Mouse (Mus musculus) kidney, adult 2 months (tissue): Measurements from ENCODE around the gene Sgk1.

Source experiments
- CTCF ChIP-seq: fragments of 200-500 bp; conservative IDR thresholded peaks from 2 replicates; pipeline ENCODE4 v1.5.1; 2011; ENCODE audit warnings: low read depth, mild to moderate bottlenecking, control low read depth, low read length, moderate library complexity, mixed read lengths; ENCODE audit not compliant: insufficient read depth, insufficient read length
- POLR2A ChIP-seq: fragments of 200-500 bp; IDR thresholded peaks from one replicate; pipeline ENCODE4 v1.6.1; 2011; ENCODE audit warnings: low read depth, low read length, control low read depth

- TF ChIP-seq CTCF (no peak), POLR2A (no peak)
These were observed 13.4 kb upstream of the Sgk1 start for GRCm38 (mm10) chr10:21868623-21869022.
